In the genomic region with DNA sequence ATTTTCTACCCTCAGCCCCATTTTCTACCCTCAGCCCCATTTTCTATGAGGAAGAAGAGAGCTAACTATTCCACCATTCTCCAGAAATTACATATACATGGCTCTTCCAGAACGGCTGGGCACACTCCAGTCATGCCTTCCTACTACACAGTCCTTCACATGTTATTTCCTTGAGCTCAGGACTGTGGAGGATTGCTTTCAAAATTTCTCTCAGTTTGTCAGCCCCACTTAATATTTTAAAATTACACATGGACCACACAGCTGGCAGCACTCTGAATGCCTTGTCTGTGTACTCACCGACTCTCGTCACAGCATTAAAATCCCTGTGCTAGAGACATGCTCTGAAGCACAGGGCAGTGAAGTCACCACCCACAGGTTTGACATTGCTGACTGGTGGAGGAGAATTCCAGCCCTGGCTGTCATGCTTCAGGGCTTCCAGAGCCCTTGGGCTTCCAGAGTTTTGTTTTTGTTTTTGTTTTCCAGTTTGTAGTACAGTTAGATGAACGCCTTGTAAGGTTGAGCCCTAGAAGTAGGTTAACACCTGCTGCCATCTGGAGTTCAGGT, we compare ENCODE assay signal across 8 mouse cellular contexts. TPM values are rescaled to one million over a fixed set of nuclear protein-coding genes. Genes with fewer than 3 reads are reported as not detected.
A peak's percentile ranks its signal among the peaks of the same experiment; 100 is the strongest.
DNase-seq lines count a peak whose midpoint lies in the region; ATAC-seq and TF ChIP-seq lines count a peak whose summit lies in the region.

No protein-coding gene starts in this region.

- H3K27ac ChIP-seq in lung, embryonic 16.5 days (ENCODE audit: low read length): no peak overlapping the region
- peak overlapping the region; percentile 91 for H3K27ac ChIP-seq in forebrain, postnatal 0 days (ENCODE audit: low read depth, low read length)
- H3K27ac ChIP-seq in olfactory bulb, adult 2 months (ENCODE audit: insufficient read depth, low read depth, low read length): peak overlapping the region; percentile 70

- TF ChIP-seq CTCF in forebrain, postnatal 0 days (IDR thresholded peaks at IDR 0.05; ENCODE audit: low read depth): no peak
- no peak for TF ChIP-seq CTCF in olfactory bulb, adult 2 months (IDR thresholded peaks at IDR 0.05; ENCODE audit: insufficient read depth, low read depth, low read length)

- H3K36me3 ChIP-seq in lung, embryonic 16.5 days (ENCODE audit: control insufficient read depth, insufficient read depth, low read length): 0 out of 2 replicates have a peak, but pooled peaks cover 2% of the 10 kb centered on the region
- peaks cover 25% of the 10 kb centered on the region for H3K36me3 ChIP-seq in forebrain, postnatal 0 days (ENCODE audit: insufficient read depth)

- no peak overlapping the region for H3K9ac ChIP-seq in lung, embryonic 16.5 days (ENCODE audit: low read length)
- H3K9ac ChIP-seq in forebrain, postnatal 0 days: peak overlapping the region; percentile 92

- WGBS in lung, embryonic 16.5 days: 26% methylated on average over 4 of the region's 4 CpGs
- 25% methylated on average over 4 of the region's 4 CpGs for WGBS in forebrain, postnatal 0 days
- WGBS in olfactory bulb, adult 2 months: 12% methylated on average over 4 of the region's 4 CpGs

- no peaks in the 10 kb centered on the region for H3K27me3 ChIP-seq in lung, embryonic 16.5 days (ENCODE audit: control insufficient read depth, insufficient read depth, low read depth, low read length)
- no peaks in the 10 kb centered on the region for H3K27me3 ChIP-seq in forebrain, postnatal 0 days (ENCODE audit: insufficient read depth, low read length)

- no peaks in the 10 kb centered on the region for H3K9me3 ChIP-seq in lung, embryonic 16.5 days (ENCODE audit: control insufficient read depth, low read length)
- H3K9me3 ChIP-seq in forebrain, postnatal 0 days (ENCODE audit: low read length): no peaks in the 10 kb centered on the region

- peaks cover 20% of the 10 kb centered on the region for H3K4me1 ChIP-seq in lung, embryonic 16.5 days (replicated peaks; ENCODE audit: control insufficient read depth, insufficient read depth, low read length)
- H3K4me1 ChIP-seq in forebrain, postnatal 0 days (ENCODE audit: insufficient read depth): peaks cover 17% of the 10 kb centered on the region
- peaks cover 5% of the 10 kb centered on the region; the same call in 1 of the 2 replicates for H3K4me1 ChIP-seq in olfactory bulb, adult 2 months (ENCODE audit: control insufficient read depth, insufficient read depth, low read length)

- ATAC-seq in lung, embryonic 16.5 days (ENCODE audit: low read depth): peak; percentile 26; the same call in 1 of the 2 replicates
- ATAC-seq in forebrain, postnatal 0 days: peak; percentile 5; the same call in 1 of the 2 replicates
- ATAC-seq in erythroid progenitor cell, adult 5-6 weeks (replicated peaks; ENCODE audit: low FRiP score, poor library complexity, severe bottlenecking): no peak

- H3K4me2 ChIP-seq in lung, embryonic 16.5 days (ENCODE audit: low read depth, low read length): peak overlapping the region; percentile 83
- H3K4me2 ChIP-seq in forebrain, postnatal 0 days (ENCODE audit: low read depth): peak overlapping the region; percentile 73

- peak overlapping the region; percentile 67 for H3K4me3 ChIP-seq in lung, embryonic 16.5 days (ENCODE audit: low read length)
- H3K4me3 ChIP-seq in forebrain, postnatal 0 days (ENCODE audit: low read depth, low read length): peak overlapping the region; percentile 91
- peak overlapping the region; percentile 97 for H3K4me3 ChIP-seq in olfactory bulb, adult 2 months (ENCODE audit: insufficient read depth, low read depth, low read length)

- DNase-seq in lung, postnatal 14 days: no peak
- DNase-seq in forebrain, postnatal 0 days: peak; percentile 18
- DNase-seq in kidney, postnatal 4 days: peak; percentile 36 to 51
- DNase-seq in adrenal gland, postnatal 10 days: no peak
- DNase-seq in gastrocnemius, postnatal 10 days: no peak

- no peak for TF ChIP-seq POLR2A in olfactory bulb, adult 2 months (IDR thresholded peaks at IDR 0.05; ENCODE audit: insufficient read depth, low read depth, low read length)

RNA-seq across cellular contexts. Expression of a gene that starts 1.7 kb away (rescaled TPM):
- 48.0 and 48.3 TPM in 2 replicates for polyA plus RNA-seq in lung, embryonic 16.5 days (2015; fragmentation: Nextera tagmentation; extraction: Ambion mirVana)
- total RNA-seq in forebrain, postnatal 0 days (2014; rRNA removed): 275 and 288 TPM in 2 replicates
- polyA plus RNA-seq in forebrain, postnatal 0 days (2015; fragmentation: Nextera tagmentation; extraction: Ambion mirVana): 243 and 276 TPM in 2 replicates
- polyA plus RNA-seq in olfactory bulb, adult 2 months (2012; ENCODE audit: insufficient read depth, insufficient read length, low replicate concordance, missing spikeins): 169 TPM in 1 of 2 replicates, not detected in the other
- total RNA-seq in adrenal gland, postnatal 10 days (2021): 100 to 1,000 TPM; 141 to 191 TPM
- 2.1 and 6.5 TPM in 2 replicates for total RNA-seq in erythroid progenitor cell, adult 5-6 weeks (2015; ENCODE audit: low replicate concordance)
- 9.8 and 17.5 TPM in 2 replicates for total RNA-seq in erythroid progenitor cell, adult 5-6 weeks (2017; ENCODE audit: low replicate concordance)
- total RNA-seq in gastrocnemius, postnatal 10 days (2021): 10 to 100 TPM; 30.3 to 32.8 TPM

RNA-seq across cellular contexts. Expression of a gene that starts 22.4 kb away (rescaled TPM):
- 0.09 TPM in 1 of 2 replicates, not detected in the other for polyA plus RNA-seq in lung, embryonic 16.5 days (2015; fragmentation: Nextera tagmentation; extraction: Ambion mirVana)
- total RNA-seq in forebrain, postnatal 0 days (2014; rRNA removed): not detected in 2 replicates
- polyA plus RNA-seq in forebrain, postnatal 0 days (2015; fragmentation: Nextera tagmentation; extraction: Ambion mirVana): not detected in 2 replicates
- not detected in 2 replicates for polyA plus RNA-seq in olfactory bulb, adult 2 months (2012; ENCODE audit: insufficient read depth, insufficient read length, low replicate concordance, missing spikeins)
- total RNA-seq in adrenal gland, postnatal 10 days (2021): not detected
- not detected in 2 replicates for total RNA-seq in erythroid progenitor cell, adult 5-6 weeks (2015; ENCODE audit: low replicate concordance)
- not detected in 2 replicates for total RNA-seq in erythroid progenitor cell, adult 5-6 weeks (2017; ENCODE audit: low replicate concordance)
- not detected for total RNA-seq in gastrocnemius, postnatal 10 days (2021)

RNA-seq across cellular contexts. Expression of a gene that starts 27.7 kb away (rescaled TPM):
- polyA plus RNA-seq in lung, embryonic 16.5 days (2015; fragmentation: Nextera tagmentation; extraction: Ambion mirVana): 0.11 and 0.15 TPM in 2 replicates
- 0.10 TPM in 1 of 2 replicates, not detected in the other for total RNA-seq in forebrain, postnatal 0 days (2014; rRNA removed)
- not detected in 2 replicates for polyA plus RNA-seq in forebrain, postnatal 0 days (2015; fragmentation: Nextera tagmentation; extraction: Ambion mirVana)
- not detected in 2 replicates for polyA plus RNA-seq in olfactory bulb, adult 2 months (2012; ENCODE audit: insufficient read depth, insufficient read length, low replicate concordance, missing spikeins)
- under 1 TPM in 1 of 2 experiments, not detected in 1; 0.09 TPM for total RNA-seq in adrenal gland, postnatal 10 days (2021)
- 3.4 and 4.3 TPM in 2 replicates for total RNA-seq in erythroid progenitor cell, adult 5-6 weeks (2015; ENCODE audit: low replicate concordance)
- total RNA-seq in erythroid progenitor cell, adult 5-6 weeks (2017; ENCODE audit: low replicate concordance): 2.2 and 5.6 TPM in 2 replicates
- under 1 TPM in 1 of 2 experiments, not detected in 1; 0.11 TPM for total RNA-seq in gastrocnemius, postnatal 10 days (2021)

RNA-seq across cellular contexts. Expression of a gene that starts 43.0 kb away (rescaled TPM):
- polyA plus RNA-seq in lung, embryonic 16.5 days (2015; fragmentation: Nextera tagmentation; extraction: Ambion mirVana): not detected in 2 replicates
- not detected in 2 replicates for total RNA-seq in forebrain, postnatal 0 days (2014; rRNA removed)
- 0.18 TPM in 1 of 2 replicates, not detected in the other for polyA plus RNA-seq in forebrain, postnatal 0 days (2015; fragmentation: Nextera tagmentation; extraction: Ambion mirVana)
- polyA plus RNA-seq in olfactory bulb, adult 2 months (2012; ENCODE audit: insufficient read depth, insufficient read length, low replicate concordance, missing spikeins): not detected in 2 replicates
- not detected for total RNA-seq in adrenal gland, postnatal 10 days (2021)
- total RNA-seq in erythroid progenitor cell, adult 5-6 weeks (2015; ENCODE audit: low replicate concordance): not detected in 2 replicates
- not detected in 2 replicates for total RNA-seq in erythroid progenitor cell, adult 5-6 weeks (2017; ENCODE audit: low replicate concordance)
- total RNA-seq in gastrocnemius, postnatal 10 days (2021): not detected

RNA-seq across cellular contexts. Expression of a gene that starts 56.9 kb away (rescaled TPM):
- 0.51 and 2.0 TPM in 2 replicates for polyA plus RNA-seq in lung, embryonic 16.5 days (2015; fragmentation: Nextera tagmentation; extraction: Ambion mirVana)
- not detected in 2 replicates for total RNA-seq in forebrain, postnatal 0 days (2014; rRNA removed)
- polyA plus RNA-seq in forebrain, postnatal 0 days (2015; fragmentation: Nextera tagmentation; extraction: Ambion mirVana): not detected in 2 replicates
- polyA plus RNA-seq in olfactory bulb, adult 2 months (2012; ENCODE audit: insufficient read depth, insufficient read length, low replicate concordance, missing spikeins): not detected in 2 replicates
- total RNA-seq in adrenal gland, postnatal 10 days (2021): 1 to 10 TPM; 1.2 to 1.7 TPM
- 10.5 and 10.8 TPM in 2 replicates for total RNA-seq in erythroid progenitor cell, adult 5-6 weeks (2015; ENCODE audit: low replicate concordance)
- 2.8 TPM in 1 of 2 replicates, not detected in the other for total RNA-seq in erythroid progenitor cell, adult 5-6 weeks (2017; ENCODE audit: low replicate concordance)
- not detected for total RNA-seq in gastrocnemius, postnatal 10 days (2021)

Comparison
In these comparisons a context has a peak if more than half of its experiments do, and no peak if none do; other contexts are left out.
1. DNase-seq: peak in forebrain, postnatal 0 days (single experiment) and kidney, postnatal 4 days (2 of 2); none in lung, postnatal 14 days (single experiment), adrenal gland, postnatal 10 days (single experiment) and gastrocnemius, postnatal 10 days (single experiment).
2. Peak in every context shown above with its lines, with median percentiles within 50 percentile points of each other: H3K4me3 ChIP-seq.